Mouse (Mus musculus) stomach, embryonic 15.5 days (tissue): ENCODE data around the gene Usf2. TPM values are rescaled to one million over a fixed set of nuclear protein-coding genes. Genes with fewer than 3 reads are reported as not detected.
A peak's percentile ranks its signal among the peaks of the same experiment; 100 is the strongest.

ENCODE experiments used
- ATAC-seq: fragments of 200-750 bp; cut with Nextera tagmentation; 2 replicates; pipeline ENCODE4 v1.8.0; 2017; ENCODE audit warnings: low read depth, moderate number of reproducible peaks, moderate TSS enrichment; ENCODE audit not compliant: insufficient read depth, low FRiP score
- H3K27ac ChIP-seq: fragments of 300-500 bp; sonication (generic); 2 replicates; pipeline ENCODE4 v1.5.1; 2015; ENCODE audit warnings: mild to moderate bottlenecking, inconsistent platforms
- H3K27me3 ChIP-seq: fragments of 300-500 bp; sonication (generic); replicated peaks from 2 replicates; pipeline ENCODE4 v1.6.1; 2015; ENCODE audit warnings: inconsistent platforms
- H3K36me3 ChIP-seq: fragments of 300-500 bp; sonication (generic); 2 replicates; pipeline ENCODE4 v1.6.1; 2015; ENCODE audit warnings: inconsistent platforms
- H3K4me1 ChIP-seq: fragments of 300-500 bp; sonication (generic); 2 replicates; pipeline ENCODE4 v1.6.1; 2015; ENCODE audit warnings: inconsistent platforms
- H3K4me2 ChIP-seq: fragments of 300-500 bp; sonication (generic); 2 replicates; pipeline ENCODE4 v1.6.1; 2015; ENCODE audit warnings: mild to moderate bottlenecking, inconsistent platforms
- H3K4me3 ChIP-seq: fragments of 300-500 bp; sonication (generic); replicated peaks from 2 replicates; pipeline ENCODE4 v1.5.1; 2015; ENCODE audit warnings: inconsistent platforms
- H3K9ac ChIP-seq: fragments of 300-500 bp; sonication (generic); 2 replicates; pipeline ENCODE4 v1.6.1; 2015; ENCODE audit warnings: inconsistent platforms
- H3K9me3 ChIP-seq: fragments of 300-500 bp; sonication (generic); 2 replicates; pipeline ENCODE4 v1.6.1; 2016; ENCODE audit warnings: inconsistent platforms
- WGBS: fragments of 180-500 bp; shearing (Covaris S2); methylation state at CpG from one replicate; pipeline ENCODE4 v1.1.7; 2015; 5-methylcytosine and 5-hydroxymethylcytosine counted together
- polyA plus RNA-seq: library from polyadenylated mRNA; unstranded; fragments of >200 nt; fragmentation: Nextera tagmentation; extraction: Ambion mirVana; gene quantifications from 2 replicates; pipeline ENCODE4 v1.2.1, GENCODE M21; 2015

The Usf2 gene
- 19.9 and 22.9 TPM in 2 replicates for polyA plus RNA-seq

GRCm38 (mm10) chr7:30956756-30957366 is at the start of gene Usf2:
Gene Usf2, minus strand, starts transcription at chr7:30956803.
- H3K36me3 ChIP-seq: peaks cover 17% of the 10 kb centered on the region; the same call in 1 of the 2 replicates
- H3K4me3 ChIP-seq: peak within 1 kb of the TSS; percentile 92
- peak within 1 kb of the TSS; percentile 97 for H3K27ac ChIP-seq
- under 1% methylated on average over 32 of the region's 82 CpGs for WGBS
- H3K9me3 ChIP-seq: no peaks in the 10 kb centered on the region
- peak; percentile 33; the same call in 1 of the 2 replicates for ATAC-seq
- H3K9ac ChIP-seq: peak within 1 kb of the TSS; percentile 99
- no peaks in the 10 kb centered on the region for H3K27me3 ChIP-seq
- H3K4me1 ChIP-seq: peaks cover 23% of the 10 kb centered on the region
- peak within 1 kb of the TSS; percentile 94 for H3K4me2 ChIP-seq

GRCm38 (mm10) chr7:31002650-31003049 is 46.0 kb upstream of the Usf2 start:
- peaks cover 12% of the 10 kb centered on the region for H3K4me1 ChIP-seq
- H3K9ac ChIP-seq: no peak overlapping the region
- no peak overlapping the region for H3K4me3 ChIP-seq
- no peaks in the 10 kb centered on the region for H3K9me3 ChIP-seq
- H3K36me3 ChIP-seq: no peaks in the 10 kb centered on the region
- 56% methylated on average over 8 of the region's 8 CpGs for whole genome bisulfite sequencing
- no peak for ATAC-seq
- no peaks in the 10 kb centered on the region for H3K27me3 ChIP-seq
- no peak overlapping the region for H3K4me2 ChIP-seq
- no peak overlapping the region for H3K27ac ChIP-seq

DNA sequence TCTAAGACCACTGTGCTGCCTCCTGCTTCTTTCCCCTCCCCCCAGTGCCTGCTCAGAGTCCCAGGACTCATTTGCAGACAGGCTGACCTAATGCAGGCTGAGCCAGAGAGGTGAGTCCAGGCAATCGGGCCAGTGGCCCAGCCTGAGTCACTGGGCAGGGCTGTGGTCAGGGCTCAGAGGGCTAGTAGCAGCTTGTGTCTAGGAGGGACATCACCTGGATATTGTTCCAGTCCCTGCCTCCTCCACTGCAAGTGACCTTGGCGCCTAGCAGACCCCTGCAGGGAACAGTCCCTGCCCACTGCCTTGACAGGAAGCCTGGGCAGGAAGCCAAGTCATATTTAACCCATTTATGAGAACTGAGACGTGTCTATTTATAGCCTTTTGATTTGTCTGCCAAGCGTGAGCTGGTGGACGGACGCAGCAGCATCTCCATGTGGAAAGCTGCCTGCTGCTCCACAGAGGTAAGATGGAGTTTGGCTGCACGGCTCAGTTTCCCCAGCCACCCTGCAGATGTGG is 44.0 kb upstream of the Usf2 start:
- no peak overlapping the region for H3K9ac ChIP-seq
- H3K36me3 ChIP-seq: no peaks in the 10 kb centered on the region
- H3K4me1 ChIP-seq: peaks cover 12% of the 10 kb centered on the region
- 6% methylated on average over 7 of the region's 7 CpGs for WGBS
- H3K27me3 ChIP-seq: no peaks in the 10 kb centered on the region
- peak; percentile 65 for ATAC-seq
- peak overlapping the region; percentile 9; the same call in 1 of the 2 replicates for H3K4me2 ChIP-seq
- no peak overlapping the region for H3K4me3 ChIP-seq
- H3K9me3 ChIP-seq: no peaks in the 10 kb centered on the region
- H3K27ac ChIP-seq: no peak overlapping the region; the same call in 1 of the 2 replicates

DNA sequence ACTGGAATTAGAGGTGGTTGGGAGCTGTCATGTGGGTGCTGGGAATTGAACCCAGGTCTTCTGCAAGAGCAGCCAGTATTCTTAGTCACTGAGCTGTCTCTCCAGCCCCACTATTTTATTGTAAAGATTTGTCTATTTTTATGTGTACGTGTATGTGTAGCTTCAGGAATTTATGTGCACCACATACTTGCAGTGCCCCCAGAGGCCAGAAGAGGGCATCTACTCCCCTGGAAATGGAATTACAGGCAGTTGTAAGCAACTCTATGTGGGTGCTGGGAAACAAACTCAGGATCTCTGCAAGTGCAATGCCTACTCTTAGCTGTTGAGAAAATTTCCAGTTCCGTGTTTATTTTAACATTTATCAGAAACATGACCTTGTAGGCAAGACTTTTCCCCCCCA is 39.9 kb upstream of the Usf2 start:
- no peak for ATAC-seq
- 86% methylated on average over 2 of the region's 2 CpGs for WGBS
- H3K27ac ChIP-seq: no peak overlapping the region

GRCm38 (mm10) chr7:30993986-30994385 is 37.4 kb upstream of the Usf2 start:
- H3K9me3 ChIP-seq: no peaks in the 10 kb centered on the region
- H3K4me3 ChIP-seq: no peak overlapping the region
- WGBS: 90% methylated on average over 5 of the region's 5 CpGs
- no peak for ATAC-seq
- no peak overlapping the region for H3K27ac ChIP-seq
- no peak overlapping the region for H3K9ac ChIP-seq
- H3K4me1 ChIP-seq: no peaks in the 10 kb centered on the region
- H3K36me3 ChIP-seq: no peaks in the 10 kb centered on the region
- H3K4me2 ChIP-seq: no peak overlapping the region
- no peaks in the 10 kb centered on the region for H3K27me3 ChIP-seq

More for the DNA sequence above, 39.9 kb upstream of the Usf2 start:
- Histone ChIP-seq H3K9me3 (no peaks in the 10 kb centered on the region), H3K4me1 (peaks cover 11% of the 10 kb centered on the region), H3K9ac (no peak overlapping the region), H3K4me2 (no peak overlapping the region), H3K27me3 (no peaks in the 10 kb centered on the region), H3K4me3 (no peak overlapping the region), H3K36me3 (no peaks in the 10 kb centered on the region)

- WGBS: 65% methylated on average over 5 of the region's 5 CpGs
- Histone ChIP-seq H3K4me3 (no peak overlapping the region), H3K4me1 (no peaks in the 10 kb centered on the region), H3K27ac (no peak overlapping the region), H3K9me3 (no peaks in the 10 kb centered on the region), H3K4me2 (no peak overlapping the region), H3K27me3 (no peaks in the 10 kb centered on the region), H3K36me3 (no peaks in the 10 kb centered on the region), H3K9ac (no peak overlapping the region)
- ATAC-seq: no peak
Observed at GRCm38 (mm10) chr7:30992148-30992547, 35.5 kb upstream of the Usf2 start.

- H3K9ac ChIP-seq: no peak overlapping the region
- no peak overlapping the region for H3K4me2 ChIP-seq
- H3K9me3 ChIP-seq: no peaks in the 10 kb centered on the region
- no peak overlapping the region for H3K4me3 ChIP-seq
- WGBS: 85% methylated on average over 4 of the region's 4 CpGs
- no peaks in the 10 kb centered on the region for H3K4me1 ChIP-seq
- H3K27me3 ChIP-seq: no peaks in the 10 kb centered on the region
- H3K36me3 ChIP-seq: no peaks in the 10 kb centered on the region
- ATAC-seq: no peak
- H3K27ac ChIP-seq: no peak overlapping the region
Observed at GRCm38 (mm10) chr7:30988519-30989162, 32.0 kb upstream of the Usf2 start.

- no peaks in the 10 kb centered on the region for H3K27me3 ChIP-seq
- no peak for ATAC-seq
- no peak overlapping the region for H3K4me3 ChIP-seq
- 84% methylated on average over 9 of the region's 9 CpGs for WGBS
- H3K9ac ChIP-seq: no peak overlapping the region
- H3K36me3 ChIP-seq: no peaks in the 10 kb centered on the region
- H3K4me1 ChIP-seq: no peaks in the 10 kb centered on the region
- no peak overlapping the region for H3K4me2 ChIP-seq
- H3K9me3 ChIP-seq: no peaks in the 10 kb centered on the region
- no peak overlapping the region for H3K27ac ChIP-seq
Observed at GRCm38 (mm10) chr7:30985357-30985756, 28.8 kb upstream of the Usf2 start.

- Histone ChIP-seq H3K4me2 (no peak overlapping the region), H3K36me3 (no peaks in the 10 kb centered on the region), H3K4me3 (no peak overlapping the region), H3K4me1 (no peaks in the 10 kb centered on the region), H3K9ac (no peak overlapping the region), H3K27ac (no peak overlapping the region), H3K9me3 (no peaks in the 10 kb centered on the region), H3K27me3 (no peaks in the 10 kb centered on the region)
- 89% methylated on average over 4 of the region's 4 CpGs for WGBS
- no peak for ATAC-seq
Observed at GRCm38 (mm10) chr7:30981703-30982102, 25.1 kb upstream of the Usf2 start.

- peak; percentile 92 for ATAC-seq
- under 1% methylated on average over 37 of the region's 37 CpGs for WGBS
Observed at GRCm38 (mm10) chr7:30973501-30974289, 17.1 kb upstream of the Usf2 start, which contains the start of gene Fam187b. Gene Fam187b, plus strand, starts transcription at chr7:30973790.

DNA sequence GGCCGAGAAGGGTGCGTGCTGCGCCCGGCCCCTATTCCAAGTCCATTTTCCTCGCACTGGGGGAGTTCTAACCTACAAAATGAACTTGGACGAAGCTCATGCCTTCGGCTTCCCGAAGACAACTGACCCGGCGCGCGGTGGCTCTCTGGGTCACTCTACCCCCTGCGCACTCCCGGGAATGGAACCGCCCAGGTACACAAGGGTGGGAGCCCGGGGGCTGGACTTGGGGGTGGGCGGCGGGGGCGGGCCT is 16.6 kb upstream of the Usf2 start, which contains the start of gene Lsr:
Gene Lsr, minus strand, starts transcription at position 214 of the 250 bp plus-strand sequence.
- ATAC-seq: no peak
- Histone ChIP-seq H3K9ac (peak within 1 kb of the TSS; percentile 39), H3K36me3 (no peaks in the 10 kb centered on the region), H3K4me2 (peak within 1 kb of the TSS; percentile 67), H3K27me3 (0 out of 2 replicates have a peak, but pooled peaks cover 9% of the 10 kb centered on the region), H3K27ac (peak within 1 kb of the TSS; percentile 94), H3K4me1 (0 out of 2 replicates have a peak, but pooled peaks cover 6% of the 10 kb centered on the region), H3K4me3 (peak within 1 kb of the TSS; percentile 51), H3K9me3 (no peaks in the 10 kb centered on the region)
- under 1% methylated on average over 19 of the region's 19 CpGs for WGBS

More at GRCm38 (mm10) chr7:30973501-30974289, 17.1 kb upstream of the Usf2 start, which contains the start of gene Fam187b:
- Histone ChIP-seq H3K4me3 (peak within 1 kb of the TSS; percentile 51), H3K4me2 (peak within 1 kb of the TSS; percentile 67), H3K4me1 (0 out of 2 replicates have a peak, but pooled peaks cover 6% of the 10 kb centered on the region), H3K36me3 (no peaks in the 10 kb centered on the region), H3K27ac (peak within 1 kb of the TSS; percentile 94), H3K9ac (peak within 1 kb of the TSS; percentile 39), H3K9me3 (no peaks in the 10 kb centered on the region), H3K27me3 (0 out of 2 replicates have a peak, but pooled peaks cover 9% of the 10 kb centered on the region)
